ENCODE assay signal across 24 mouse cellular contexts in genomic region chr4:144493331-144493730, GRCm38 (mm10). TPM values are rescaled to one million over a fixed set of nuclear protein-coding genes. Genes with fewer than 3 reads are reported as not detected.
"Had no signal": no experiment of that assay in that cellular context is flagged by ENCODE, and none has a peak within 500 bp of the region (broad histone marks: within the 10 kb centered on the region; RNA-seq: fewer than 3 reads in every experiment).

No protein-coding gene starts in this region.

- H3K27me3 ChIP-seq: neural tube, embryonic 15.5 days; stomach, embryonic 15.5 days had no signal

- H3K4me3 ChIP-seq: neural tube, embryonic 15.5 days; stomach, embryonic 15.5 days had no signal

- H3K9me3 ChIP-seq: stomach, embryonic 15.5 days had no signal

- H3K36me3 ChIP-seq: neural tube, embryonic 15.5 days; stomach, embryonic 15.5 days had no signal

- H3K4me1 ChIP-seq: neural tube, embryonic 15.5 days; stomach, embryonic 15.5 days had no signal

- DNase-seq: retina, postnatal 1 day; right cerebral cortex, adult 18-20 months; right cerebral cortex, postnatal 14 days; right cerebral cortex, postnatal 25 days; right cerebral cortex, postnatal 4 days; spleen, adult 18-20 months; thymus, adult 18-20 months; thymus, adult 2 months; thymus, postnatal 14 days; thymus, postnatal 25 days; thymus, postnatal 36 days; thymus, postnatal 4 days had no signal

RNA-seq across cellular contexts. Expression of gene 9430007A20Rik, which starts 26.3 kb away (rescaled TPM):
- total RNA-seq: neutrophil, adult 5-6 weeks had no signal
- polyA plus RNA-seq: neural tube, embryonic 14.5 days; neural tube, embryonic 15.5 days; small intestine, adult 2 months; spleen, adult 2 months; stomach, embryonic 14.5 days; stomach, embryonic 15.5 days; stomach, embryonic 16.5 days; stomach, postnatal 0 days; testis, adult 2 months; thymus, adult 2 months; thymus, postnatal 0 days; urinary bladder, adult 2 months had no signal

RNA-seq across cellular contexts. Expression of gene Aadacl3, which starts 29.8 kb away (rescaled TPM):
- total RNA-seq: neutrophil, adult 5-6 weeks had no signal
- polyA plus RNA-seq: neural tube, embryonic 14.5 days; neural tube, embryonic 15.5 days; small intestine, adult 2 months; spleen, adult 2 months; stomach, embryonic 14.5 days; stomach, embryonic 15.5 days; stomach, embryonic 16.5 days; testis, adult 2 months; thymus, adult 2 months; thymus, postnatal 0 days; urinary bladder, adult 2 months had no signal

RNA-seq across cellular contexts. Expression of gene Gm9944, which starts 40.2 kb away (rescaled TPM):
- total RNA-seq: neutrophil, adult 5-6 weeks had no signal
- polyA plus RNA-seq: neural tube, embryonic 14.5 days; neural tube, embryonic 15.5 days; small intestine, adult 2 months; spleen, adult 2 months; stomach, embryonic 14.5 days; stomach, embryonic 15.5 days; stomach, embryonic 16.5 days; stomach, postnatal 0 days; testis, adult 2 months; thymus, adult 2 months; thymus, postnatal 0 days; urinary bladder, adult 2 months had no signal

RNA-seq across cellular contexts. Expression of gene 1700012P22Rik, which starts 54.8 kb away (rescaled TPM):
- total RNA-seq: neutrophil, adult 5-6 weeks had no signal
- polyA plus RNA-seq: neural tube, embryonic 14.5 days; neural tube, embryonic 15.5 days; small intestine, adult 2 months; spleen, adult 2 months; stomach, embryonic 14.5 days; stomach, embryonic 15.5 days; stomach, embryonic 16.5 days; stomach, postnatal 0 days; thymus, adult 2 months; thymus, postnatal 0 days; urinary bladder, adult 2 months had no signal
